Comparison of ENCODE assay signal across 20 mouse cellular contexts in genomic region chr4:55595203-55595602, GRCm38 (mm10).
DNase-seq lines count a peak whose midpoint lies in the region; ATAC-seq lines count a peak whose summit lies in the region.
"Had no signal": no experiment of that assay in that cellular context is flagged by ENCODE, and none has a peak within 500 bp of the region (broad histone marks: within the 10 kb centered on the region; RNA-seq: fewer than 3 reads in every experiment).

No protein-coding gene starts in this region.

- H3K27ac ChIP-seq in kidney, embryonic 16.5 days (ENCODE audit: low read length), result no peak overlapping the region
- H3K27ac ChIP-seq: embryonic facial prominence, embryonic 13.5 days; heart, adult 2 months; hindbrain, embryonic 10.5 days; limb, embryonic 12.5 days; liver, embryonic 15.5 days; midbrain, embryonic 15.5 days had no signal

- no peaks in the 10 kb centered on the region for H3K36me3 ChIP-seq in kidney, embryonic 16.5 days (ENCODE audit: insufficient read depth, low read length)
- H3K36me3 ChIP-seq: embryonic facial prominence, embryonic 13.5 days; hindbrain, embryonic 10.5 days; limb, embryonic 12.5 days; liver, embryonic 15.5 days; midbrain, embryonic 15.5 days had no signal

- H3K9ac ChIP-seq in kidney, embryonic 16.5 days (replicated peaks; ENCODE audit: low read length), result no peak overlapping the region
- H3K9ac ChIP-seq: embryonic facial prominence, embryonic 13.5 days; forebrain, postnatal 0 days; limb, embryonic 12.5 days; liver, embryonic 15.5 days; midbrain, embryonic 15.5 days had no signal

- H3K9me3 ChIP-seq in kidney, embryonic 16.5 days (ENCODE audit: low read length), result no peaks in the 10 kb centered on the region
- H3K9me3 ChIP-seq: embryonic facial prominence, embryonic 13.5 days; hindbrain, embryonic 10.5 days; limb, embryonic 12.5 days; liver, embryonic 15.5 days; midbrain, embryonic 15.5 days had no signal

- intact Hi-C loops in left cerebral cortex, postnatal 36 days (cut with DNase I), result no loop called here

- no peak overlapping the region for H3K4me3 ChIP-seq in kidney, embryonic 16.5 days (ENCODE audit: low read length)
- H3K4me3 ChIP-seq: embryonic facial prominence, embryonic 13.5 days; heart, adult 2 months; hindbrain, embryonic 10.5 days; limb, embryonic 12.5 days; liver, embryonic 15.5 days; midbrain, embryonic 15.5 days had no signal

- WGBS in kidney, embryonic 16.5 days, result 37% methylated on average over 7 of the region's 7 CpGs

- ATAC-seq in kidney, embryonic 16.5 days (ENCODE audit: low FRiP score, low TSS enrichment), result peak; percentile 69
- ATAC-seq in monocyte, adult 5-6 weeks (replicated peaks; ENCODE audit: insufficient number of reproducible peaks, low FRiP score, low TSS enrichment, poor library complexity, severe bottlenecking), result no peak
- ATAC-seq: forebrain, postnatal 0 days; lung, postnatal 0 days; midbrain, embryonic 15.5 days had no signal

- no peak overlapping the region for H3K4me2 ChIP-seq in kidney, embryonic 16.5 days (replicated peaks; ENCODE audit: low read depth, low read length)
- H3K4me2 ChIP-seq: embryonic facial prominence, embryonic 13.5 days; limb, embryonic 12.5 days; liver, embryonic 15.5 days; midbrain, embryonic 15.5 days had no signal

- H3K27me3 ChIP-seq in kidney, embryonic 16.5 days (ENCODE audit: insufficient read depth, low read length), result no peaks in the 10 kb centered on the region
- H3K27me3 ChIP-seq: embryonic facial prominence, embryonic 13.5 days; limb, embryonic 12.5 days; midbrain, embryonic 15.5 days had no signal

- DNase-seq in kidney, adult 18-20 months, result no peak
- peak; percentile 43 to 53 for DNase-seq in right cerebral cortex, adult 2 months (ENCODE audit: low spot score in 2 of 2)
- no peak for DNase-seq in right cerebral cortex, postnatal 25 days
- DNase-seq in left cerebral cortex, postnatal 36 days (ENCODE audit: low spot score in 2 of 2), result peak; percentile 38 to 49
- no peak for DNase-seq in heart, adult 9 months (ENCODE audit: low spot score in 2 of 2)
- DNase-seq: adrenal gland, adult 8-10 months; cerebellum, adult 11-12 months; forebrain, postnatal 0 days; gastrocnemius, postnatal 10 days; heart, adult 2 months; kidney, postnatal 36 days; thymus, postnatal 25 days had no signal

- peaks cover 9% of the 10 kb centered on the region for H3K4me1 ChIP-seq in kidney, embryonic 16.5 days (ENCODE audit: insufficient read depth, low read length)
- H3K4me1 ChIP-seq: embryonic facial prominence, embryonic 13.5 days; liver, embryonic 15.5 days had no signal

Comparison
In these comparisons a context has a peak if more than half of its experiments do, and no peak if none do; other contexts are left out.
1. DNase-seq: peak in right cerebral cortex, adult 2 months (2 of 2) and left cerebral cortex, postnatal 36 days (2 of 2); none in kidney, adult 18-20 months (single experiment), right cerebral cortex, postnatal 25 days (single experiment) and heart, adult 9 months (0 of 2).